Mouse (Mus musculus): ENCODE measurements around the gene Zfp839. TPM values are rescaled to one million over a fixed set of nuclear protein-coding genes. Genes with fewer than 3 reads are reported as not detected.

Zfp839 gene
- polyA plus RNA-seq, 1 experiment from 2014 or later = 1.8 TPM

- 1% methylated on average over 42 of the region's 42 CpGs for WGBS (ENCODE audit: insufficient replicate concordance)
- Histone ChIP-seq H3K4me3 (ENCODE audit: low read depth, low read length) (peak overlapping the region; percentile 56), H3K36me3 (replicated peaks; ENCODE audit: insufficient read depth, low read length) (no peaks in the 10 kb centered on the region), H3K4me1 (ENCODE audit: insufficient read depth) (peaks cover 28% of the 10 kb centered on the region), H3K9ac (replicated peaks) (peak overlapping the region; percentile 69), H3K4me2 (ENCODE audit: low read depth, low read length) (peak overlapping the region; percentile 79), H3K27ac (ENCODE audit: low read depth) (peak overlapping the region; percentile 76), H3K9me3 (ENCODE audit: low read length) (no peaks in the 10 kb centered on the region), H3K27me3 (ENCODE audit: insufficient read depth, low read length) (no peaks in the 10 kb centered on the region)
- ATAC-seq (peak; percentile 35), DNase-seq (peak; percentile 38)
- no peak; the same call in 1 of the 2 replicates for TF ChIP-seq CTCF (IDR thresholded peaks at IDR 0.05; ENCODE audit: low read depth)
- no peak for TF ChIP-seq EP300 (IDR thresholded peaks at IDR 0.05; ENCODE audit: low read depth)
Measured at GRCm38 (mm10) chr12:110844227-110845130, 5.6 kb upstream of the Zfp839 start.

DNA sequence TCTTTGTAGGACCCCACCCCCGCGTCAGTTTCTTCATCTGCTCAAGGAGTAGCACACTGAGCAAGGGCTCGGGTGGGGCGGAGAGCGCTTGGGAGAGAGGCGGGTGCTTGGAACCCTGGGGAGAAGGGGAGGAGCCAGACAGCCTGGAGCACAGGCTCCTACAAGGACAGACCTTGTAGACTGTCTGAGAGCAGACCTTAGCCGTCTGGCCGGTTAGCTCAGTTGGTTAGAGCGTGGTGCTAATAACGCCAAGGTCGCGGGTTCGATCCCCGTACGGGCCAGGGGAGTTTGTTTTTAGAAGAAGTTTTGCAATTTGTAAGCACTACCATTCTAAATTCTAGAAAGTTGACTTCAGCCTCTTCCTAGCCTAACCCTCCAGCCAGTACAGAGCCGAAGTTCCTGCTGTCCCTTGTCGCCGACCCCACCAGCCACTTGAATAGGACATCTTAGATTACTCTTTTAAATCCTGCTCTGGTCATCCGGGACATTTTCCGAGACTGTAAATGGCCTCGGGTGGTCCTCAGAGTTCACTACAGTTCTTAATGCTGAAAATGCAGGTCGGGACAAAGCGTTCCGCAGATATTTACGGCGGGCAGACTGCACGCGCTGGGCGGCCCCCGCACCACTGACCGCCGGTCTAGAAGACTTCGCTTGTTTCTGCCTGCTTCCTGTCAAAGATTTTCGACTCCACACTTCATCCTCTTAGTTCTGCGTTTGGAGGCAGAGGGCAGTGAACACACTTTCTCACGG, 4.7 kb upstream of the Zfp839 start:
- H3K4me1 ChIP-seq (ENCODE audit: insufficient read depth) = peaks cover 23% of the 10 kb centered on the region
- H3K4me2 ChIP-seq (ENCODE audit: low read depth, low read length) = peak overlapping the region; percentile 79
- WGBS (ENCODE audit: insufficient replicate concordance) = under 1% methylated on average over 36 of the region's 36 CpGs
- TF ChIP-seq CTCF (IDR thresholded peaks at IDR 0.05; ENCODE audit: low read depth) (no peak), EP300 (IDR thresholded peaks at IDR 0.05; ENCODE audit: low read depth) (0 out of 2 replicates have a peak, but pooled peaks have one; percentile 45)
- peak; percentile 93 for DNase-seq
- H3K27ac ChIP-seq (ENCODE audit: low read depth) = peak overlapping the region; percentile 76
- no peaks in the 10 kb centered on the region for H3K9me3 ChIP-seq (ENCODE audit: low read length)
- H3K36me3 ChIP-seq (replicated peaks; ENCODE audit: insufficient read depth, low read length) = no peaks in the 10 kb centered on the region
- peak overlapping the region; percentile 69 for H3K9ac ChIP-seq (replicated peaks)
- peak overlapping the region; percentile 56 for H3K4me3 ChIP-seq (ENCODE audit: low read depth, low read length)
- H3K27me3 ChIP-seq (ENCODE audit: insufficient read depth, low read length) = no peaks in the 10 kb centered on the region
- peak; percentile 81 for ATAC-seq

DNA sequence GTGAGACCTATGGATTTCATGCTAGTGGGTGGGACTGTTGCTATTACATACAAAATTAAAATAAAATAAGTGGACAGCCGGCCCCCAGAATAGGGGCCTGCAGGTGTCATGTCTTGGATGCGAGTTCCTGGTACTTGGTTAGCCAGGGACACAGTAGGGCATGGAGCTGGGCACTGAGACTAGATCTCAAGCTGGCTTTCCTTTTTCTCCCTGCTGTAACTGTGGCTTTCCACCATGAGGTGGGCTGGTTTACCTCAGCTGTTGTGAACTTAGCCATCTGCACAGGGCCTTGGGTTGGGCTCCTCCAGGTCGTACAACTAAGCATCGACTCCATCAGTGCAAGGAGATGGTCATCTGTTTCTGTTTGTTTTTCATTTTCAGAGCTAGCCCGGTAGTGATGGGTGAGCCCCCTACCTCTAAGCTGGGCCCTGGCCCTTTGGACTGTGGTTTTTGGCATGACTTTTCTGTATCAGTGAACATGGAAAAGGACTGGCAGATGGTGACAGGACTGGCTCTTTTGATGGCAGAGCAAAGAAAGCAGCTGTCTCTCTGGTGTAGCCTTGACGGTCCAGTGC, 3.8 kb upstream of the Zfp839 start:
- peak overlapping the region; percentile 79 for H3K4me2 ChIP-seq (ENCODE audit: low read depth, low read length)
- H3K36me3 ChIP-seq (replicated peaks; ENCODE audit: insufficient read depth, low read length) = no peaks in the 10 kb centered on the region
- peak overlapping the region; percentile 69 for H3K9ac ChIP-seq (replicated peaks)
- ATAC-seq (no peak), DNase-seq (no peak)
- H3K4me1 ChIP-seq (ENCODE audit: insufficient read depth) = peaks cover 27% of the 10 kb centered on the region
- H3K9me3 ChIP-seq (ENCODE audit: low read length) = no peaks in the 10 kb centered on the region
- no peak overlapping the region for H3K27ac ChIP-seq (ENCODE audit: low read depth)
- no peak for TF ChIP-seq EP300 (IDR thresholded peaks at IDR 0.05; ENCODE audit: low read depth)
- TF ChIP-seq CTCF (IDR thresholded peaks at IDR 0.05; ENCODE audit: low read depth) = no peak
- 78% methylated on average over 6 of the region's 6 CpGs for WGBS (ENCODE audit: insufficient replicate concordance)
- H3K27me3 ChIP-seq (ENCODE audit: insufficient read depth, low read length) = no peaks in the 10 kb centered on the region
- H3K4me3 ChIP-seq (ENCODE audit: low read depth, low read length) = peak overlapping the region; percentile 56

- H3K4me1 ChIP-seq (ENCODE audit: insufficient read depth) = peaks cover 20% of the 10 kb centered on the region
- no peak for DNase-seq
- TF ChIP-seq EP300 (IDR thresholded peaks at IDR 0.05; ENCODE audit: low read depth) (no peak), CTCF (IDR thresholded peaks at IDR 0.05; ENCODE audit: low read depth) (no peak)
Measured at GRCm38 (mm10) chr12:110850929-110851256, 840 bp downstream of the Zfp839 start.

DNA sequence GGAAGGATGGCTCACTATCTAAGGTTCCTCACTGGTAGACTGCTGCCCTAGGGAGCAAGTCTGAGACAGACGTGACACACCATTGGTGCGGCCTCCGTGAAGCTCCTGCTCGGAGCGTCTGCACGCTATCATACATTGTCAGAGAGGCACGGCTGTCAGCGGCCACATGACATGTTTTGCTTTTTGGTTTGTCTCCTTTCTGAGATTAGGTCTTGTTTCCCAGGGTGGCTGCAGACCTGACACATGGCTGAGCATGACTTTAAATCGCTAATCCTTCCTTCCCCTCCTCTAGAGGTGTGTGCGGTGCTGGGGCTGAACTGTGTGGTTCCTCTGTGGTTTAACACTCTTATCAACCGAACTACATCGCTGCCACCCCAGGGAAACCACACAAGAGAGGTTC, 1.4 kb downstream of the Zfp839 start:
- ATAC-seq (peak; percentile 26; the same call in 1 of the 2 replicates), DNase-seq (no peak)
- H3K4me2 ChIP-seq (ENCODE audit: low read depth, low read length) = peak overlapping the region; percentile 78
- WGBS (ENCODE audit: insufficient replicate concordance) = 19% methylated on average over 12 of the region's 12 CpGs
- H3K27ac ChIP-seq (ENCODE audit: low read depth) = peak overlapping the region; percentile 87
- H3K4me1 ChIP-seq (ENCODE audit: insufficient read depth) = peaks cover 14% of the 10 kb centered on the region
- 0 out of 2 replicates have a peak, but pooled peaks cover 6% of the 10 kb centered on the region for H3K36me3 ChIP-seq (replicated peaks; ENCODE audit: insufficient read depth, low read length)
- peak overlapping the region; percentile 74 for H3K9ac ChIP-seq (replicated peaks)
- TF ChIP-seq CTCF (IDR thresholded peaks at IDR 0.05; ENCODE audit: low read depth) (no peak), EP300 (IDR thresholded peaks at IDR 0.05; ENCODE audit: low read depth) (no peak)
- no peaks in the 10 kb centered on the region for H3K27me3 ChIP-seq (ENCODE audit: insufficient read depth, low read length)
- no peaks in the 10 kb centered on the region for H3K9me3 ChIP-seq (ENCODE audit: low read length)
- H3K4me3 ChIP-seq (ENCODE audit: low read depth, low read length) = peak overlapping the region; percentile 69

More at GRCm38 (mm10) chr12:110850929-110851256, 840 bp downstream of the Zfp839 start:
- H3K4me2 ChIP-seq (ENCODE audit: low read depth, low read length) = peak overlapping the region; percentile 78
- 0 out of 2 replicates have a peak, but pooled peaks cover 3% of the 10 kb centered on the region for H3K36me3 ChIP-seq (replicated peaks; ENCODE audit: insufficient read depth, low read length)
- WGBS (ENCODE audit: insufficient replicate concordance) = 6% methylated on average over 9 of the region's 9 CpGs
- no peaks in the 10 kb centered on the region for H3K27me3 ChIP-seq (ENCODE audit: insufficient read depth, low read length)
- peak overlapping the region; percentile 69 for H3K4me3 ChIP-seq (ENCODE audit: low read depth, low read length)
- peak; percentile 9; the same call in 1 of the 2 replicates for ATAC-seq
- peak overlapping the region; percentile 87 for H3K27ac ChIP-seq (ENCODE audit: low read depth)
- peak overlapping the region; percentile 74 for H3K9ac ChIP-seq (replicated peaks)
- no peaks in the 10 kb centered on the region for H3K9me3 ChIP-seq (ENCODE audit: low read length)

All from liver, postnatal 0 days (tissue).